Mouse (Mus musculus) cerebellum, adult 18-20 months (tissue): ENCODE measurements around the gene Ubtf.
"Not testable (repeated sequence)": the region's sequence is repeated elsewhere in the genome, so short reads cannot be mapped to it uniquely, and the experiment has no call there.

Experiments
- DNase-seq, 2 experiments: peaks; one replicate each; pipeline ENCODE4 v3.0.0; 2021

Ubtf gene

GRCm38 (mm10) chr11:102319410-102319792, at the start of gene Ubtf:
TSS of gene Ubtf (minus strand) at chr11:102319742.
- peak; percentile 90 to 93 for DNase-seq

- no peak for DNase-seq
Measured at GRCm38 (mm10) chr11:102369263-102369662, 49.7 kb upstream of the Ubtf start.

- DNase-seq, result no peak
Measured at GRCm38 (mm10) chr11:102368347-102368746, 48.8 kb upstream of the Ubtf start.

- no peak for DNase-seq
Measured at GRCm38 (mm10) chr11:102367504-102368280, 48.1 kb upstream of the Ubtf start.

- not testable (repeated sequence) for DNase-seq
Measured at GRCm38 (mm10) chr11:102366103-102366502, 46.6 kb upstream of the Ubtf start, which contains the start of gene Slc4a1. TSS of gene Slc4a1 (minus strand) at chr11:102366203.

- no peak for DNase-seq
Measured at GRCm38 (mm10) chr11:102365699-102366098, 46.2 kb upstream of the Ubtf start.

- no peak for DNase-seq
Measured at GRCm38 (mm10) chr11:102364570-102365371, 45.2 kb upstream of the Ubtf start.

GRCm38 (mm10) chr11:102363623-102364022, 44.1 kb upstream of the Ubtf start:
- DNase-seq, result no peak

- DNase-seq, result no peak
Measured at GRCm38 (mm10) chr11:102361776-102362495, 42.4 kb upstream of the Ubtf start.

- DNase-seq, result no peak
Measured at GRCm38 (mm10) chr11:102358365-102358764, 38.8 kb upstream of the Ubtf start.

GRCm38 (mm10) chr11:102356636-102357350, 37.3 kb upstream of the Ubtf start:
- no peak for DNase-seq

GRCm38 (mm10) chr11:102356190-102356589, 36.6 kb upstream of the Ubtf start:
- no peak for DNase-seq

- no peak for DNase-seq
Measured at GRCm38 (mm10) chr11:102355501-102355900, 36.0 kb upstream of the Ubtf start.

- peak; percentile 77 for DNase-seq
Measured at GRCm38 (mm10) chr11:102353021-102353431, 33.5 kb upstream of the Ubtf start.

GRCm38 (mm10) chr11:102352378-102352777, 32.8 kb upstream of the Ubtf start:
- peak in 1 of 2 experiments; percentile 42 for DNase-seq

- DNase-seq, result no peak
Measured at GRCm38 (mm10) chr11:102350981-102351523, 31.5 kb upstream of the Ubtf start.

GRCm38 (mm10) chr11:102350416-102350815, 30.9 kb upstream of the Ubtf start:
- DNase-seq, result no peak

- DNase-seq, result no peak
Measured at GRCm38 (mm10) chr11:102349189-102349954, 29.8 kb upstream of the Ubtf start.

GRCm38 (mm10) chr11:102348771-102349170, 29.2 kb upstream of the Ubtf start:
- DNase-seq, result no peak

- DNase-seq, result no peak
Measured at GRCm38 (mm10) chr11:102348101-102348585, 28.6 kb upstream of the Ubtf start.

GRCm38 (mm10) chr11:102347683-102348082, 28.1 kb upstream of the Ubtf start:
- no peak for DNase-seq
